Mouse (Mus musculus) hindbrain, embryonic 11.5 days (tissue): ENCODE results near the gene Dop1a. TPM values are rescaled to one million over a fixed set of nuclear protein-coding genes. Genes with fewer than 3 reads are reported as not detected.

Experiments
- ATAC-seq: fragments of 200-750 bp; cut with Nextera tagmentation; 2 replicates; pipeline ENCODE4 v1.8.0; 2017; ENCODE audit warnings: mild to moderate bottlenecking, moderate TSS enrichment, moderate library complexity; ENCODE audit not compliant: low FRiP score
- DNase-seq: peaks from one replicate; pipeline ENCODE4 v3.0.0-alpha.2; 2015; ENCODE audit warnings: low spot score
- H3K27ac ChIP-seq: fragments of 300-500 bp; sonication (generic); 2 replicates; pipeline ENCODE4 v1.5.1; 2014; ENCODE audit warnings: mild to moderate bottlenecking, low read depth, low read length
- H3K27me3 ChIP-seq: fragments of 300-500 bp; sonication (generic); 2 replicates; pipeline ENCODE4 v1.6.1; 2014; ENCODE audit warnings: mild to moderate bottlenecking, low read length, moderate library complexity, mixed read lengths; ENCODE audit not compliant: control insufficient read depth, insufficient read depth
- H3K36me3 ChIP-seq: fragments of 300-500 bp; sonication (generic); 2 replicates; pipeline ENCODE4 v1.6.1; 2014; ENCODE audit warnings: mild to moderate bottlenecking, low read length, moderate library complexity, mixed read lengths; ENCODE audit not compliant: control insufficient read depth, insufficient read depth
- H3K4me1 ChIP-seq: fragments of 300-500 bp; sonication (generic); replicated peaks from 2 replicates; pipeline ENCODE4 v1.6.1; 2014; ENCODE audit warnings: low read length, mixed read lengths; ENCODE audit not compliant: control insufficient read depth, insufficient read depth
- H3K4me2 ChIP-seq: fragments of 300-500 bp; sonication (generic); replicated peaks from 2 replicates; pipeline ENCODE4 v1.6.1; 2014; ENCODE audit warnings: mild to moderate bottlenecking, low read depth, low read length
- H3K4me3 ChIP-seq: fragments of 300-500 bp; sonication (generic); 2 replicates; pipeline ENCODE4 v1.5.1; 2014; ENCODE audit warnings: low read depth, low read length
- H3K9ac ChIP-seq: fragments of 300-500 bp; sonication (generic); 2 replicates; pipeline ENCODE4 v1.6.1; 2014; ENCODE audit warnings: low read depth, low read length
- H3K9me3 ChIP-seq: fragments of 300-500 bp; sonication (generic); 2 replicates; pipeline ENCODE4 v1.6.1; 2016; ENCODE audit warnings: low read length; ENCODE audit not compliant: control insufficient read depth
- WGBS: fragments of 180-500 bp; shearing (Covaris S2); extraction: QIAGEN DNeasy Blood & Tissue Kit; methylation state at CpG from one replicate; pipeline ENCODE4 v1.1.7; 2014; 5-methylcytosine and 5-hydroxymethylcytosine counted together
- polyA plus RNA-seq: library from polyadenylated mRNA; unstranded; fragments of >200 nt; fragmentation: Nextera tagmentation; extraction: Ambion mirVana; gene quantifications from 2 replicates; pipeline ENCODE4 v1.2.1, GENCODE M21; 2014

Gene Dop1a
- polyA plus RNA-seq, 1 experiment from 2014 or later = 25.3 TPM

DNA sequence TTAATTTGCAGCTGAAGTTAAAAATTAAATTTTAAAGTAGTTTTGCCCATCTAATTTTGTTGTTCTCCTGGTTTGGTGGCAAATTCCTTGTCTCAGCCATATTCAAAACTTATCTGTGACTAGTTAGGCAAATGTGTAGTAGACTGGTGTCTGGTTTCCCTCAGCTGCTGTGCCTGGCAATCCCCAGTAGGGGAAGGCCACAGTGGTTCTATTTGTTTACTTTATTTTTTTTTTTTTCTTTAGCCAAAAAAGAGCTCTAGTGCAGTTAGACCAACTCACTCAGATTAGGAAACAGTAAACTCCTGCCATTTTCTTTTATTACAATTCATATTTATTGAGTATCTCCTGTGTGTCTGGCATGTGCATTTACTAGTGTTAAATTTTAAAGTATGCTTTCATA, 55.4 kb downstream of the Dop1a start:
- Histone ChIP-seq H3K4me1 (no peaks in the 10 kb centered on the region), H3K4me3 (no peak overlapping the region), H3K9me3 (no peaks in the 10 kb centered on the region), H3K9ac (no peak overlapping the region), H3K4me2 (no peak overlapping the region), H3K36me3 (no peaks in the 10 kb centered on the region), H3K27ac (no peak overlapping the region), H3K27me3 (no peaks in the 10 kb centered on the region)
- DNase-seq (no peak), ATAC-seq (no peak)

DNA sequence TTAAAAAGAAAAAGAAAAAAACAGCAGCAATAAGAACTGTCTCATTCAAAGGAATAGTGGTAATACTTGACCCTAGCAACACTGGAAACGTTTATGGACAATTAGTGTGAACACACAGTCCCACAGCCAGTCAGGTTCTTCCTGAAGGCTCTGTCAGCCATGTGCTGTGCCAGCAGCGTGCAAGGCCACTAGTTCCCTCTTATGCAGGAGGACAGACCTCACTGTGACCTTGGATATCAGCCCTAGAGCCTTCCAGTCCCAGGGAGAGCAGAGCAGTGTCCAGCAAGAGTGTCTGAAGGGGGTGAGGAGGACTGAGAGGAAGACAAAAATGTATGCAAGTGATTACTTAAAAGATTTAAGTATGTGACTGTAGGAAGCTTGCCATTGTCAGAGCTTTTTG, 58.6 kb downstream of the Dop1a start:
- Histone ChIP-seq H3K9ac (no peak overlapping the region), H3K27ac (no peak overlapping the region), H3K9me3 (no peaks in the 10 kb centered on the region), H3K4me2 (no peak overlapping the region), H3K4me3 (no peak overlapping the region), H3K36me3 (no peaks in the 10 kb centered on the region), H3K4me1 (no peaks in the 10 kb centered on the region), H3K27me3 (no peaks in the 10 kb centered on the region)
- no peak for DNase-seq
- no peak for ATAC-seq
- 66% methylated on average over 2 of the region's 2 CpGs for WGBS

DNA sequence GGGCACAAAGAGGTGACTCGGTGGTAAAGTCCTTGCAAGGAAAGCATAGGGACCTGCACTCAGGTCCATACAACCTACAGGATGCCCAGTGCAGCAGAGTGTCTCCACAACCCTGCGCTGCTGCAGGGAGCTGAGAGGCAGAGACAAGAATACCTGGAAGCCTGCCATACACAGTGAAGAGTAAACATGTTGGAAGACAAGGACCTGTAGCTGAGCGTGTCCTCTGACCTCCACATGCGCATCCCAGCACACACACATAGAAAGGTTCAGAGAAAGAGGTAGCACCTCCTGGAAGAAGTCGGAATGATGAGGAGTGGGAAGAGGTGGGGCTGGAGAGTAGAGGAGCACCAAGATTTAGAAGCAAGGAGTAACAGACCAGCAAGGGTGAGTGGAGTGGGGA, 67.1 kb downstream of the Dop1a start:
- no peak overlapping the region for H3K9ac ChIP-seq
- no peaks in the 10 kb centered on the region for H3K4me1 ChIP-seq
- ATAC-seq = no peak
- no peaks in the 10 kb centered on the region for H3K9me3 ChIP-seq
- no peak overlapping the region for H3K27ac ChIP-seq
- no peak for DNase-seq
- no peaks in the 10 kb centered on the region for H3K27me3 ChIP-seq
- no peak overlapping the region for H3K4me2 ChIP-seq
- H3K36me3 ChIP-seq = no peaks in the 10 kb centered on the region
- WGBS = 96% methylated on average over 5 of the region's 5 CpGs
- H3K4me3 ChIP-seq = no peak overlapping the region

DNA sequence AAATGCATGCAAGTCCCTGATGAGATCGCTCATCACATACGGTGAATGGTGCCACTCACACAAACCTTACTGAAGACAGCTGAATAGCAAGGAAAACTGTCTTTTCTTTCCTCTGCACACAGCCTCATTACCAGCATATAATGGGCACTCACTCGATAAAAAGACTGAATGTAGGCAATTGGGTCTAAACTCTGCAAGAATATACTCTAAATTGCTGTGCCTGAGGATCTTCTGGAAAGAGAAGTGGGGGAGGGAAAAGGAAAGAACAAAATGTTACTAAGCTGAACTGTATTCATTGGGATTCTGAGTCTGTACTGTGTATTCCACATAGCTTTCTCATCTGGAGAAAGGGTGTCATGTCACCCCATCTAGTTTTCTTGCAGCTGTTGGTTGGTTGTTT, 76.5 kb downstream of the Dop1a start:
- no peaks in the 10 kb centered on the region for H3K4me1 ChIP-seq
- 95% methylated on average over 3 of the region's 3 CpGs for WGBS
- DNase-seq (no peak), ATAC-seq (no peak)
- no peaks in the 10 kb centered on the region for H3K27me3 ChIP-seq
- no peak overlapping the region for H3K4me3 ChIP-seq
- H3K9ac ChIP-seq = no peak overlapping the region
- H3K9me3 ChIP-seq = no peaks in the 10 kb centered on the region
- H3K36me3 ChIP-seq = no peaks in the 10 kb centered on the region
- H3K27ac ChIP-seq = no peak overlapping the region
- H3K4me2 ChIP-seq = no peak overlapping the region

DNA sequence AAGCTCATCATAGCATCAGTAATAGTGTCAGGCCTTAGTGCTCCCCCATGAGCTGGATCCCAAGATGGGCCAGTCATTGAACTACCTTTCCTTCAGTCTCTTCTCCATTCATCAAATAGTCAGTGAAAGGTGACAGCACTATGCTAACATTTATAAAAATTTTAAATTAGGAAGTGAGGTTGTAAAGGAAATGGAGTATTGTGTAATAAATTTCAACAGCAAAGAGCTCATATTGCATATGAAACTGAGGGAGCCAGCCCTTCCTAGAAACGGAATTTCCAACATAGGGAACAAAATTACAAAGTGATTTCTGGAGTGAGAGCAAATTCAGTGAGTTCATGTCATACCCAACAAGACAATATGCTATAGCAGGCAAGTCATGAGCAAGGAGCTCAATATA, 77.6 kb downstream of the Dop1a start:
- DNase-seq (no peak), ATAC-seq (no peak)
- H3K4me3 ChIP-seq = no peak overlapping the region
- no peaks in the 10 kb centered on the region for H3K27me3 ChIP-seq
- H3K4me1 ChIP-seq = no peaks in the 10 kb centered on the region
- no peaks in the 10 kb centered on the region for H3K9me3 ChIP-seq
- no peak overlapping the region for H3K4me2 ChIP-seq
- H3K36me3 ChIP-seq = no peaks in the 10 kb centered on the region
- H3K27ac ChIP-seq = no peak overlapping the region
- H3K9ac ChIP-seq = no peak overlapping the region
- 82% methylated on average over 1 of the region's 1 CpGs for WGBS

DNA sequence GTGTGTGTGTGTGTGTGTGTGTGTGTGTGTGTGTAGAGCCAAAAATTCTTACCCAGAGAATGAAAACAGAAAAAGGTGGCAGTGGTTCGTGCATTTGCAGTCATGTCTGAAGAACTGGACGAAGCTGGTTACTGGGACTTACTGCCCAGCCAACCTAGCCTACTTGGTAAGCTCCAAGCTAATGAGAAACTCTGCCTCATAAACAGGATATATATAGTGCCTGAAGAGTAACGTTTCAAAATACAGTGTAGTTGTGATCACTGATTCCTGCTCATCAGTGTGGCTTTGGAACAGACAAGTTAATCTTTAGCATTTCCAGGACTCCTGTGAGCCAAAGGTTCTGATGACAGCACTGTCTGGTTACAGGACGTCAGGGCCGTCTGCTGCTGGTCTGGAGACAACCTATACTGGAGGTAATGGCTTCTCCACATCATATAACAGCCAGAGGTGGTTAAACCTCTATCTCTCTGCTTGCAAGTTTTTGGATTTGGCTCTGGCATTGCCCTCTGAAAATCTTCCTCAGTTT, 82.7 kb downstream of the Dop1a start:
- no peak overlapping the region for H3K27ac ChIP-seq
- no peak overlapping the region for H3K9ac ChIP-seq
- H3K9me3 ChIP-seq = no peaks in the 10 kb centered on the region
- H3K27me3 ChIP-seq = no peaks in the 10 kb centered on the region
- DNase-seq (no peak), ATAC-seq (no peak)
- H3K4me2 ChIP-seq = no peak overlapping the region
- H3K4me1 ChIP-seq = no peaks in the 10 kb centered on the region
- H3K4me3 ChIP-seq = no peak overlapping the region
- H3K36me3 ChIP-seq = 0 out of 2 replicates have a peak, but pooled peaks cover 2% of the 10 kb centered on the region
- WGBS = 89% methylated on average over 5 of the region's 5 CpGs

DNA sequence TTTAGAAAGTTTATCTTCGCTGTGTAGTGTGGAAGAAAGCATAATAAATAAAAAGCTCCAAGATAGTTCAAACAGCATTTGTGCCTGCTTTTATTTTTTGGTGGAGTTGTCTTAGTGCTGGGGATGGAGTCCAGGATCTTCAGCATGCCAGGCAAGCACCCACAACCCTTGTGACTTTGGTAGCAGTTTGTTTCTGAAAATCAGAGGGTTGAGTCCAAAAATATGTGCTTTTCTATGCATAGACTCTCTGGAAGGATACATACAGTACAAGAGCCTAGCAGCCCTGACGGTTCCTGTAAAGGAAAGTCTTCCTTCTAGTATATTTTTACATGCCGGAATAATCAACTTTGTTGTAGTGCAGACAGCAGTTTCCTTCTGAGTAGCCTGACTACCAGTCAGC, 83.8 kb downstream of the Dop1a start:
- Histone ChIP-seq H3K9me3 (no peaks in the 10 kb centered on the region), H3K27ac (no peak overlapping the region), H3K9ac (no peak overlapping the region), H3K4me3 (no peak overlapping the region), H3K4me1 (no peaks in the 10 kb centered on the region), H3K4me2 (no peak overlapping the region), H3K27me3 (no peaks in the 10 kb centered on the region), H3K36me3 (0 out of 2 replicates have a peak, but pooled peaks cover 2% of the 10 kb centered on the region)
- DNase-seq (no peak), ATAC-seq (no peak)
- WGBS = 94% methylated on average over 3 of the region's 3 CpGs

DNA sequence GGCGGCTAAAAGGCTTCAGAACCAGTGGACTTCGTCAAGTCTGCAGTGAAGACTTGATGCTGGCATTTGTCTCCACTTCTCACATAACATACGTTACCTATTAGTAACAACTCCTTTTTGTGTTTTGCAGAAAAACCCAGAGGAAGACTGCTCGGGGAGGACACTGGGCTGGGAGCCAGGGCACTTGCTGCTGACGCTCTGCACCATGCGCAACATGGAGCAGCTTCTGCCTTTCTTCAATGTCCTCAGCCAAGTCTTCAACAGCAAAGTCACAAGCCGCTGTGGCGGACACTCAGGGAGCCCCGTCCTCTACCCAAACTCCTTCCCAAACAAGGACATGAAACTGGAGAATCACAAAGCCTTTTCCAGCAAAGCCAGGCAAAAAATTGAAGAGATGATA, 86.9 kb downstream of the Dop1a start:
- no peak for ATAC-seq
- Histone ChIP-seq H3K4me1 (no peaks in the 10 kb centered on the region), H3K36me3 (0 out of 2 replicates have a peak, but pooled peaks cover 2% of the 10 kb centered on the region), H3K9me3 (no peaks in the 10 kb centered on the region), H3K27me3 (no peaks in the 10 kb centered on the region), H3K27ac (no peak overlapping the region), H3K4me2 (no peak overlapping the region), H3K9ac (no peak overlapping the region), H3K4me3 (no peak overlapping the region)
- 92% methylated on average over 9 of the region's 9 CpGs for WGBS
- no peak for DNase-seq

DNA sequence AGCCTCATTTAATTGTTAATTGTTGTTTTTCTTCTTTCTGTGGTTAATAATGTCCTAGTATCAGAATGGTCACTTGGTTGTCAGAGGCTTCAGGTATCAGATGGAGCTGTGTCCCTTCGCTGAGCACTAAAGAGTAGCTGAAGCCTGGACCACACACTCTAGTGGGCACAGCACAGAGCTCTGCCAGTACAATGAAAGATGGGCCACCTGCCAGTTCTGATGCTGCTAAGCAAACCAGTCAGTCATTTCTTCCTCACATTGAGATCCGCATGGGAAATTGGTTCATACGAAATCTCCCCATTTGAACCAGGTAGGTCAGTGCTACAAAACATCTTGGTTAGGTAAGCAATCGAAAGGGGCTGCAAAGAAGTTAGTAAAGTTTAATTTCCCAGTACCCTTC, 87.7 kb downstream of the Dop1a start:
- no peak for ATAC-seq
- Histone ChIP-seq H3K4me1 (no peaks in the 10 kb centered on the region), H3K9ac (no peak overlapping the region), H3K4me3 (no peak overlapping the region), H3K4me2 (no peak overlapping the region), H3K36me3 (0 out of 2 replicates have a peak, but pooled peaks cover 2% of the 10 kb centered on the region), H3K9me3 (no peaks in the 10 kb centered on the region), H3K27me3 (no peaks in the 10 kb centered on the region), H3K27ac (no peak overlapping the region)
- 94% methylated on average over 4 of the region's 4 CpGs for WGBS
- DNase-seq = no peak
